Mouse (Mus musculus) brain, embryonic 14.5 days (tissue): Measurements from ENCODE around the gene Psmb8.
"Not testable (repeated sequence)": the region's sequence is repeated elsewhere in the genome, so short reads cannot be mapped to it uniquely, and the experiment has no call there.

ENCODE experiments used
- CTCF ChIP-seq: fragments of 200-500 bp; IDR thresholded peaks from 2 replicates; pipeline ENCODE4 v1.5.1; 2012; ENCODE audit warnings: inconsistent platforms, mild to moderate bottlenecking, moderate library complexity, borderline replicate concordance; ENCODE audit not compliant: insufficient read depth, insufficient read length; ENCODE audit errors: extremely low read depth
- POLR2A ChIP-seq: fragments of 200-500 bp; IDR thresholded peaks from 2 replicates; pipeline ENCODE4 v1.6.1; 2012; ENCODE audit warnings: mild to moderate bottlenecking, inconsistent platforms, borderline replicate concordance; ENCODE audit not compliant: poor library complexity, insufficient read depth, insufficient read length, severe bottlenecking; ENCODE audit errors: extremely low read depth

GRCm38 (mm10) chr17:34219801-34220200 is 22.3 kb downstream of the Psmb8 start:
- not testable (repeated sequence) for TF ChIP-seq CTCF, POLR2A
